Mouse (Mus musculus) limb, embryonic 14.5 days (tissue): ENCODE results near the gene Aatk. TPM values are rescaled to one million over a fixed set of nuclear protein-coding genes. Genes with fewer than 3 reads are reported as not detected.

ENCODE experiments used
- ATAC-seq: fragments of 200-750 bp; cut with Nextera tagmentation; 2 replicates; pipeline ENCODE4 v1.8.0; 2017; ENCODE audit warnings: low read depth, moderate number of reproducible peaks, moderate TSS enrichment; ENCODE audit not compliant: low FRiP score
- DNase-seq: peaks from one replicate; pipeline ENCODE4 v3.0.0-alpha.2; 2015; ENCODE audit warnings: low spot score
- H3K27ac ChIP-seq: fragments of 300-500 bp; sonication (generic); replicated peaks from 2 replicates; pipeline ENCODE4 v1.5.1; 2014; ENCODE audit warnings: low read depth, mild to moderate bottlenecking, low read length, moderate library complexity, mixed read lengths
- H3K27me3 ChIP-seq: fragments of 300-500 bp; sonication (generic); 2 replicates; pipeline ENCODE4 v1.6.1; 2014; ENCODE audit warnings: low read length, mixed read lengths; ENCODE audit not compliant: control insufficient read depth, insufficient read depth
- H3K36me3 ChIP-seq: fragments of 300-500 bp; sonication (generic); 2 replicates; pipeline ENCODE4 v1.6.1; 2014; ENCODE audit warnings: mild to moderate bottlenecking, low read length, moderate library complexity, mixed read lengths; ENCODE audit not compliant: control insufficient read depth, insufficient read depth
- H3K4me1 ChIP-seq: fragments of 300-500 bp; sonication (generic); 2 replicates; pipeline ENCODE4 v1.6.1; 2014; ENCODE audit warnings: antibody characterized with exemption, low read length, mixed read lengths; ENCODE audit not compliant: control insufficient read depth, insufficient read depth
- H3K4me2 ChIP-seq: fragments of 300-500 bp; sonication (generic); replicated peaks from 2 replicates; pipeline ENCODE4 v1.6.1; 2014; ENCODE audit warnings: low read depth, mild to moderate bottlenecking, low read length, moderate library complexity; ENCODE audit not compliant: severe bottlenecking
- H3K4me3 ChIP-seq: fragments of 300-500 bp; sonication (generic); replicated peaks from 2 replicates; pipeline ENCODE4 v1.5.1; 2014; ENCODE audit warnings: low read length
- H3K9ac ChIP-seq: fragments of 300-500 bp; sonication (generic); 2 replicates; pipeline ENCODE4 v1.6.1; 2014; ENCODE audit warnings: mild to moderate bottlenecking, low read depth, low read length, moderate library complexity; ENCODE audit not compliant: severe bottlenecking
- H3K9me3 ChIP-seq: fragments of 300-500 bp; sonication (generic); 2 replicates; pipeline ENCODE4 v1.6.1; 2016; ENCODE audit warnings: low read length; ENCODE audit not compliant: control insufficient read depth
- POLR2A ChIP-seq: fragments of 200-500 bp; IDR thresholded peaks from 2 replicates; pipeline ENCODE4 v1.8.0; 2012; ENCODE audit warnings: inconsistent platforms, mild to moderate bottlenecking, moderate library complexity, borderline replicate concordance; ENCODE audit not compliant: insufficient read depth, insufficient read length; ENCODE audit errors: extremely low read depth
- WGBS: fragments of 180-500 bp; shearing (Covaris S2); extraction: QIAGEN DNeasy Blood & Tissue Kit; methylation state at CpG from one replicate; pipeline ENCODE4 v1.1.7; 2014; 5-methylcytosine and 5-hydroxymethylcytosine counted together
- microRNA counts: library from miRNA; unstranded; fragments of <30 nt; microRNA quantifications from one replicate; lab custom pipeline; 2016
- microRNA-seq: library from miRNA; unstranded; fragments of <30 nt; microRNA quantifications from one replicate; pipeline ENCODE4, GENCODE M21; 2016
- polyA plus RNA-seq, 2 experiments: library from polyadenylated mRNA; depleted of rRNA in 1 of 2; stranded (reverse) in 1 of 2; unstranded in 1 of 2; fragments of >200 nt; fragmentation: Nextera tagmentation in 1 of 2; extraction: Ambion mirVana in 1 of 2; gene quantifications; 2 replicates each; pipeline versions ENCODE4 v1.2.1 to v1.2.3; 2012 to 2014

Gene Aatk
- polyA plus RNA-seq, 2 experiments = 5.9 to 14.8 TPM

DNA sequence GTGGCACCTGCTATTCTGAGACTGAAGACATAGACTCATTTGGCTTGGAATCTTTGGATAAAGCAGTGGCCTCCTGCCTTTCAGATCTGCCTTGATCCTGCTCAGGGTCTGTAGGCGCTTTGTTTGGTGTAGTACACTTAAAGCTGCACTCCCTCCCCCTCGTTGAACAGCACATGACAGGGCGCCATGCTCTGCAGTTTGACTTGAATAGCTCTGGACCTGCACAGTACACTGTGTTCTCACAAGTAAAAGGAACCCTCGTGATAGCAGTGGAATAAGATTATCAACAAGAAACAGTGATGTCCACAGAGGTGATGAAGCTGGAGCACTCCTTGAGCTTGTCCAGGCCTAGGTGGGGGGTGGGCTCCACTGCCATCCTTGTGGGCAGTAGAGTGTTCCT, 87.3 kb downstream of the Aatk start:
- peaks cover 17% of the 10 kb centered on the region; the same call in 1 of the 2 replicates for H3K36me3 ChIP-seq
- no peaks in the 10 kb centered on the region for H3K9me3 ChIP-seq
- no peak overlapping the region for H3K9ac ChIP-seq
- no peak for TF ChIP-seq POLR2A
- no peak overlapping the region for H3K27ac ChIP-seq
- H3K4me1 ChIP-seq = no peaks in the 10 kb centered on the region
- H3K4me2 ChIP-seq = no peak overlapping the region
- DNase-seq (no peak), ATAC-seq (no peak)
- no peaks in the 10 kb centered on the region for H3K27me3 ChIP-seq
- H3K4me3 ChIP-seq = no peak overlapping the region
- WGBS = 79% methylated on average over 4 of the region's 4 CpGs

DNA sequence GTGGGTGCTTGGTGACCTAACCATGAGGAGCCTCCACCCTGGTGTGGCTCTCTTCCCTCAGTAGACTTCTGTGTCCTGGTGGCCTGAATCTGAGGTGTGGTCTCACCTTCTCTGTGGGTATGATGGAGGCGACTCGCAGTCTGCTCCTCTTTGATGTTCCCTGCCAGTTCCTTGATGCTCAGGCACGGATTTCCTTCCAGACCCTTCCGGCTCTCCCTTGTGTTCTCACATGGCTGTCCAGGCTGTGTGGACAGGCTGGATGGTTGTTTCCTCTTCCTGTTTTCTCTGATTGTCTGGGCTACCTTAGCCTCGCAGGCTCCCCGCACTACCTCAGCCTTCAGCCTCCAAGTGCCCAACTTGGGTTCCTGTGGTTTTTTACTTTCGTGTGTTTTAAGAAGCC, 88.1 kb downstream of the Aatk start:
- H3K36me3 ChIP-seq = peaks cover 17% of the 10 kb centered on the region; the same call in 1 of the 2 replicates
- no peak overlapping the region for H3K9ac ChIP-seq
- H3K4me1 ChIP-seq = no peaks in the 10 kb centered on the region
- H3K27ac ChIP-seq = no peak overlapping the region
- H3K27me3 ChIP-seq = no peaks in the 10 kb centered on the region
- ATAC-seq = no peak
- H3K4me3 ChIP-seq = no peak overlapping the region
- H3K9me3 ChIP-seq = no peaks in the 10 kb centered on the region
- no peak for DNase-seq
- no peak for TF ChIP-seq POLR2A
- WGBS = 65% methylated on average over 7 of the region's 7 CpGs
- H3K4me2 ChIP-seq = no peak overlapping the region

MicroRNA genes within 50 kb of the gene (microRNA counts, 519-probe panel; counts per million panel counts)
- 2,961 counts per million, percentile 55 among the panel's probes with 10 or more counts for microRNA mmu-miR-338-3p (lab: Ali Mortazavi, UCI)
- not detected for microRNA mmu-miR-338-5p (lab: Ali Mortazavi, UCI)

Small RNA genes lying within 50 kb of the gene (microRNA-seq; reads per million reads assigned to microRNA genes)
- gene Gm25948 (not detected), gene Mir3065 (not detected), gene Mir338 (not detected)

Other genes starting within 250 kb of the Aatk start
- gene Chmp6, start 133.7 kb downstream of the Aatk start, polyA plus RNA-seq (2012; rRNA removed) = 55.8 and 59.4 TPM in 2 replicates
- gene Chmp6, start 133.7 kb downstream of the Aatk start, polyA plus RNA-seq (2014; fragmentation: Nextera tagmentation; extraction: Ambion mirVana) = 96.0 and 101 TPM in 2 replicates
- 29.5 and 36.5 TPM in 2 replicates for gene Baiap2, start 104.4 kb downstream of the Aatk start, polyA plus RNA-seq (2012; rRNA removed)
- gene Baiap2, start 104.4 kb downstream of the Aatk start, polyA plus RNA-seq (2014; fragmentation: Nextera tagmentation; extraction: Ambion mirVana) = 23.4 and 28.1 TPM in 2 replicates
- 26.6 and 31.7 TPM in 2 replicates for gene Cep131, start 39.7 kb upstream of the Aatk start, polyA plus RNA-seq (2012; rRNA removed)
- 23.3 and 23.8 TPM in 2 replicates for gene Cep131, start 39.7 kb upstream of the Aatk start, polyA plus RNA-seq (2014; fragmentation: Nextera tagmentation; extraction: Ambion mirVana)
- gene Tepsin, start 51.6 kb upstream of the Aatk start, polyA plus RNA-seq (2012; rRNA removed) = 50.4 and 61.9 TPM in 2 replicates
- gene Tepsin, start 51.6 kb upstream of the Aatk start, polyA plus RNA-seq (2014; fragmentation: Nextera tagmentation; extraction: Ambion mirVana) = 14.8 and 17.1 TPM in 2 replicates
- 33.9 and 40.0 TPM in 2 replicates for gene Ndufaf8, start 51.8 kb upstream of the Aatk start, polyA plus RNA-seq (2012; rRNA removed)
- gene Ndufaf8, start 51.8 kb upstream of the Aatk start, polyA plus RNA-seq (2014; fragmentation: Nextera tagmentation; extraction: Ambion mirVana) = 81.2 and 85.2 TPM in 2 replicates
- 92.3 and 134 TPM in 2 replicates for gene Slc38a10, start 104.2 kb upstream of the Aatk start, polyA plus RNA-seq (2012; rRNA removed)
- gene Slc38a10, start 104.2 kb upstream of the Aatk start, polyA plus RNA-seq (2014; fragmentation: Nextera tagmentation; extraction: Ambion mirVana) = 71.9 and 76.1 TPM in 2 replicates
- gene Bahcc1, start 185.8 kb upstream of the Aatk start, polyA plus RNA-seq (2012; rRNA removed) = 22.9 and 28.3 TPM in 2 replicates
- gene Bahcc1, start 185.8 kb upstream of the Aatk start, polyA plus RNA-seq (2014; fragmentation: Nextera tagmentation; extraction: Ambion mirVana) = 14.0 and 14.9 TPM in 2 replicates